Mouse (Mus musculus) megakaryocyte, embryonic 14.5 days (primary cell): ENCODE measurements around the gene Irgq.

Experiments used
- FLI1 ChIP-seq: IDR thresholded peaks from 2 replicates; pipeline ENCODE4 v1.6.1; 2012; ENCODE audit warnings: low read length, inconsistent platforms, mixed read lengths
- GATA1 ChIP-seq: IDR thresholded peaks from 3 replicates; pipeline ENCODE4 v1.6.1; 2012; ENCODE audit warnings: mixed read lengths, low read length, inconsistent platforms, borderline replicate concordance

GRCm38 (mm10) chr7:24481474-24482207 is 48.8 kb upstream of the Irgq start, which contains the start of gene Cadm4:
- TF ChIP-seq GATA1: no peak
- no peak for TF ChIP-seq FLI1
